Mouse (Mus musculus) heart, postnatal 14 days (tissue): ENCODE data around the gene Bod1l. TPM values are rescaled to one million over a fixed set of nuclear protein-coding genes. Genes with fewer than 3 reads are reported as not detected.

Experiments
- DNase-seq, 2 experiments: peaks; one replicate each; pipeline ENCODE4 v3.0.0; 2021 to 2022
- intact Hi-C: fragments of 180-260 bp; cut with DNase I; formaldehyde crosslinking; loops from one replicate; pipeline ENCODE4 v1.15.1; 2025
- microRNA-seq, 2 experiments: library from miRNA; unstranded; fragments of <30 nt; microRNA quantifications; one replicate each; pipeline ENCODE4 v1.2.0; 2021 to 2022
- total RNA-seq, 2 experiments: library from RNA; stranded (reverse); gene quantifications; 2 replicates each; pipeline ENCODE4 v1.2.3; 2021

Bod1l gene
- total RNA-seq, 2 experiments from 2014 or later: 17.5 to 18.6 TPM

- no peak for DNase-seq
- intact Hi-C loops: no loop called here
Measured at GRCm38 (mm10) chr5:41762141-41762946, 81.8 kb downstream of the Bod1l start.

DNA sequence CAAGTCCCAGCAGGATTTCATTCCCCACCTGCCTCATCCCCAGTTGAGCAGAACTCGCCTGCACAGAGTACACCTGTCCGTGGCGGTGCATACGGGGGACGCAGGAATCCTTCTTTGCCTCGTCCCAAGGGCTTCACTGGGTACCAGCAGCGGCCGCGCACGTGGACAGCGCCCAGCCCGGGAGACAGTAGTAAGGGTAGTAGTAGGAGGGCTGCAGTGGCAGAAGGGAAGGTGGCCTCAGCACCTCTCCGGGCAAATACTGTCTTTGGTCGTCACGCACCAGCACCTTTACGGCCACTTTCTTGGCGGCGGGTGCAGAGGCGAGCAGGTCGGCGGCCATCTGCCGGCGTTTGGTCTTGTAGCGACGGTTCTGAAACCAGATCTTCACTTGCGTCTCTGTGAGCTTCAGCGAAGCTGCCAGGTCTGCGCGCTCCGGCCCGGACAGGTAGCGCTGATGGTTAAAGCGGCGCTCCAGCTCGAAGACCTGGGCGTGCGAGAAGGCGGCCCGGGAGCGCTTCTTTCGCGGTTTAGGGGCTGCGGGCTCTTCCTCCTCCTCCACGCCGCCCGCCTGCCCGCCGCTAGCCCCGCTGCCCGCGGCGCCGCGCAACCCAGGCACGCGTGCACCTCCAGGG, 82.5 kb downstream of the Bod1l start:
- no peak for DNase-seq
- intact Hi-C loops: no loop called here

GRCm38 (mm10) chr5:41760831-41761508, 83.1 kb downstream of the Bod1l start:
- DNase-seq: no peak
- intact Hi-C loops: no loop called here

- no peak for DNase-seq
- intact Hi-C loops: no loop called here
Measured at GRCm38 (mm10) chr5:41760071-41760470, 84.0 kb downstream of the Bod1l start.

DNA sequence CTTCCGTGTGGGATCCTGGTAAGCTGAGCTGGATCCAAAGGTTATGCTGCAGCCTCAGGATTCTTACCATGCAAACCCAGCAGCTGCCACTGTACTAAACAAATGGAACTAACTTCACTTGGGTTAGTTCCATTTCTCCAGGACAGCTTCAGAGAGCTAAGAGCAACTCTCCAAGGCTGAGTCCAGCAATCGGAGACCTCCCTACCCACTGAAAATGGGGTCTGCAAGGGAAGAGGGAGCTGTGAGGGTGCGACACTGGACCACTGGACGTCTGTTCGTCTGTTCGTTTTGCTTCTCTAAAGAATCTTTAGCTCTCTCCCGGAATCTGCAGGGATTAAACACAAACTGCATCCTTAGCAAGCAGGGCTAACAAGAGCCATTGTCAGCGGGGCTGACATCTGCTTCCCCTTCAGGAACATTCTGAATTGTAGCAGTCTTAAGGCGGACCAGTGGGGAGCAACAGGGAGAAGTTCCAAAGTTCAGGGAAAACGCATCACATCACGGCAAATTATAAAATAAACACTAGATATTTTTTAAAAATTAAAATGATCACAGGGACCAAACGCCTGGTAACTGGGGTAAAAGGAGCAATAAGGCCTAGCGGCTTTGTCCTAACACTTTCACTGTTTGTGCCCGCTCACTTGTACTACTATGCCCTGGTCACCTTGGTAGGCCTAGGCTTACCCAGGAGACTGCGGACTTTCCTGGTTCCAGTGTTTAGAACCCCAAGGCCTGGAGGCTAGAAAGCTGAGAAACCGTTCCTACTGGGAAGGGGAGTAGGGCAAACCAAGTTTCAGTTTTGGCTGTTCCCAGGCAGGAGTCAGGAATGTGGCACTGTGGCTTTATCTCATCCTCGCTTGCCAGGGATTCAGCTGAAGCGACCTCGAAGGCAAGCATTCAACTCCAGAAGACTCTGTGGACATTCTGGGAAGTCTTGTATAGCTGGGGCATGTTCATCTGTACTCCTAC, 85.2 kb downstream of the Bod1l start:
- no peak for DNase-seq
- intact Hi-C loops: no loop called here

DNA sequence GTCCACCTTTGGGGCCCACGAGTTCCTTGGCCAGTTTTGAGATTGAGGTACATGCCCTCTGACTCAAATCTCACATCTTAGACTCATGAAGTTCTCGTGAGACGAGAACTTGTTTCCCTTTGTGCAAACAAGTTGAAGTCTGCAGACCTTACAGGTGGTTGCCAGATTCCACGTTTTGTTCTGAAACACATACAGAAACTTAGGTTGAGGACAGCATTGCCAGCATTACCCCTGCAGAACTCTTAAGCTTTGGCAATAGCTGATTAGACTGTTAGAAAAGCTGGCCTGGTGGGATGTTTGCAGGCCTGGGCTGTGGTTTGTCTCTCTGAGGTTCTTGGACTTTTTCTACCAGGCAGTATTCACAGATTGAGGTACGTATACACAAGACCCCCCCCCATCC, 86.8 kb downstream of the Bod1l start:
- no peak for DNase-seq
- intact Hi-C loops: no loop called here

DNA sequence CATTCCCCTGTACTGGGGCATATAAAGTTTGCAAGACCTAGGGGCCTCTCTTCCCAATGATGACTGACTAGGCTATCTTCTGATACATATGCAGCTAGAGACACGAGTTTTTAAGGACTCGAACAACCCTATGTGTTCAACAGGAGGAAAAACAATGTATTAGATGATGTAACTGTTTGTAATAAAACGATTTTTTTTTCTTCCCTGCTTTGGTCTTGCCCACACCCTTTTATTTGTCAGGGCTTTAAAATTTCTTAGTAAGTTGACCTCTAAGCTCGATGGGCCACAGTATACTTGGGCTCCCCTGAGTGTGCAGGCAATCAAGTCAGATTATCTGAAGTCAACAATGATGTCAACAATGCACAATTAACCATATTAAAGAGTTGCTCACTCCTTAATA, 87.7 kb downstream of the Bod1l start:
- DNase-seq: no peak
- intact Hi-C loops: no loop called here

DNA sequence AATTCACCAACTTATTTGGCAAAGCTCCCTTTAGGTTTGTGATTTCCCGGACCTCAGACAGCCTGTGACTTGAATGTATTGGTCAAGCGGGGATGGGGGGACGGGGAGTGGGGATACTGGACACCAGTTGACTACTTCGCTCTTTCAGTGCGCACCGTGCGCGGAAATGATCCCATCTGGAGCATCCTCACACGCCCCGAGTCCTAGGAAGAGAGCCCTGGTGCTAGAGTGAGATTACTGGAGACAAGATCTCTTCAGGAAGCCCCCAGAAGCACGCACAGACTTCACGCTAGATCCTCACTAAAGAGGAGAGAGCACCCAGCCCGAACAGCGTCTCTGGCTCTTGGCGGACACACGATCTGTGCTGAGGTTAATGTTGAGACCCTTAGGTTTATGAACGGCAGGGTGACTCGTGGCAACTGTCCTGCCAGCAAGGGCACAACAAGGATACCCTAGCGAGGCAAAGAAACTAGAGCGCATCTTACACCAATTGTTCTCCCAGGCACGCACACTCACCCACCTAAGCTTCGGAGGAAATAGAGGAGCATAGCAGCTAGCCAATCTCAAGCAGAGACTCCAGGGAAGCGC, 88.6 kb downstream of the Bod1l start:
- intact Hi-C loops: no loop called here
- no peak for DNase-seq

DNA sequence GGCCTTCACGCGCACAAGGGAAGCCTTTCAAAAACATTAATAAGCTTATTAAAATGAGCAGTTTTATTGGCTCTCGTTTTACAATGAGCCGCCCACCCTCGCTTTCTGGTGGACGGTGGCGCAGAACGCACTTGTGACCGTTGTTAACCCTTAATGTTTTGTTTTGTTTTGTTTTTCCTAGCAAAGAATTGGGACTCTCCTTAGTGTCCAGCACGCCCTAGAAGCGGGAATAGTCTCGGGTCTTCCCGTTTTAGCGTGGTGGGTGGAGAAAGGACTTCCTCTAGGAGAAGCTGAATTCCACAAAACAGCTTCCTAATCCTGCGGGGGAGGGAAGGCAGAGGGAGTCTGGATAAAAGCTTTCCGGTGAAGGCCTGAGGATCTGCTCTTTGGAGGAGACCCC, 89.3 kb downstream of the Bod1l start:
- intact Hi-C loops: no loop called here
- no peak for DNase-seq

- DNase-seq: no peak
- intact Hi-C loops: no loop called here
Measured at GRCm38 (mm10) chr5:41754226-41754775, 89.8 kb downstream of the Bod1l start.

- intact Hi-C loops: no loop called here
- DNase-seq: no peak
Measured at GRCm38 (mm10) chr5:41752721-41753120, 91.4 kb downstream of the Bod1l start.

DNA sequence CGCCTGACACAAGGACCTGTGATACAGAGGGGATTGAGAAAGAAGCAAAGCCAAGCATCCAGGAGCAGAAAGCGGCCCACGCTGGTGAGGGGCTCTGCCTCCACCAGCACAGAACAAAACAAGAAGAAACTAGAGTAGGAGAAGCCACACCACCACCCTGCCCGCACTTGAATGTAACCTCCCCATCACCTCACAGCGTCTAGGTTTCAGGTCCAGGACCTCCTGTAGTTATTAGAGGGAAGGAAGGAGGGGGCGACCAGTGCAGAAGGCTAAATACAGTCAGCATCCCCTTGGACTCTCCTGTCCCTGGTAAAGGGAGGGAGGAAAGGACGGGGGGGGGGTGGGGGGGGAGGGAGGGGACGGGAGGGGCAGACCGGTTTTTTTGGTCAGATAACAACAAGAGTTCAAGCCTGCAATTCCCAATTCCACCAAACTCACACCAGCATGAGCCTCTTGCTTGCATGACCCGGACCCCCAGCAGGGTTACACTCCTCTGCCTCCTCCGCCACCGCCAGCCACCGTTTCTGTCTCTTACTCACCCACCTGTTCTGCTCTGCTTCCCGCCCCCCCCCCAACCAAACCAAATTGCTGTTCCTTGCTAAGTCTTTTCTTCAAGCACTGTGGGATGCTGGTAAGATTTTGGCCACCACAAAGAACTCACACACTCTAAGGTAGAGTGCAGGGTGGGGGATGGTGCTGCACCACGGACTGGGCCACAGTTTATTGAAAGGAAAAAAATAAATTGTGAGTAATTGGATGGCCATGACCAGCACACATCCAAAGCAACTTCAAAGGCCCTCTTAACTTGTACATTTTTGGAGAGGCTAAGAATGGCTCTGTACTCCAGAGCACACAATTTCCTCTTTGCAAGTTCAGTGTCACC, 99.0 kb downstream of the Bod1l start:
- DNase-seq: no peak
- intact Hi-C loops: no loop called here

GRCm38 (mm10) chr5:41744234-41744633, 99.9 kb downstream of the Bod1l start:
- intact Hi-C loops: no loop called here
- no peak for DNase-seq

DNA sequence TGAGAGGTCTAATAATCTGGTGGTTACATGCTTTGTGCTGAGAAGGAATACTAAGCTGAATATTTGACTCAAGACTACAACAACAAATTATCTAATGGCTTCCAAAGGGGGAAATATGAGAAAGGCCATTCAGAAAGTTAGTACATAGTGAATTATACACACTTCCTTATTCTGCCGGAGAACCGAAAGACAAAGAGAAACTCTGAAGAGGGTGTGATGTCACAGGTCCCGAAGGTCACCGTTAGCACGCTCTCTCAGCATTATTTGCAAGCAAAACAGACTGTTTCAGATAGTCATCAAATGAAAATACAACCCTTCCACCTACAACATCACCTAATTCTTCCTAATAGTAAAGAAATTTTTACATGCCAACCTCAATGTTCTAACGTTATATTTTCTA, 105.3 kb downstream of the Bod1l start:
- DNase-seq: no peak
- intact Hi-C loops: no loop called here

Small RNAs within 50 kb of the gene (microRNA-seq; reads per million reads assigned to microRNA genes)
- gene Mir6414: 0 reads per million in 2 experiments

Other genes with a start within 250 kb of the Bod1l start
- gene Rab28, start 136.2 kb downstream of the Bod1l start, total RNA-seq: 10 to 100 TPM; 63.6 to 66.6 TPM
- gene Nkx3-2, start 79.8 kb downstream of the Bod1l start, total RNA-seq: not detected
- gene Gm16223, start 223.6 kb upstream of the Bod1l start, total RNA-seq: under 1 TPM in 1 of 2 experiments, not detected in 1; 0.10 TPM